Mouse (Mus musculus): ENCODE data around the gene Yjefn3. TPM values are rescaled to one million over a fixed set of nuclear protein-coding genes. Genes with fewer than 3 reads are reported as not detected.

The Yjefn3 gene
- polyA plus RNA-seq, 1 experiment from 2014 or later, result 10.0 TPM

- peaks cover 6% of the 10 kb centered on the region; the same call in 1 of the 2 replicates for H3K4me1 ChIP-seq (ENCODE audit: control insufficient read depth, insufficient read depth, low read length)
- H3K4me2 ChIP-seq (ENCODE audit: low read length), result no peak overlapping the region
- no peaks in the 10 kb centered on the region for H3K9me3 ChIP-seq (replicated peaks; ENCODE audit: control insufficient read depth, low read length)
- H3K27me3 ChIP-seq (replicated peaks; ENCODE audit: control insufficient read depth, insufficient read depth, low read length), result no peaks in the 10 kb centered on the region
- H3K27ac ChIP-seq (ENCODE audit: low read depth, low read length), result no peak overlapping the region
- no peak overlapping the region for H3K9ac ChIP-seq (ENCODE audit: low read length)
- peaks cover 67% of the 10 kb centered on the region for H3K36me3 ChIP-seq (ENCODE audit: control insufficient read depth, insufficient read depth, low read length)
- DNase-seq (ENCODE audit: low spot score), result peak; percentile 58
- no peak for ATAC-seq
- H3K4me3 ChIP-seq (ENCODE audit: low read depth, low read length), result no peak overlapping the region
- WGBS, result 32% methylated on average over 5 of the region's 5 CpGs
Measured at GRCm38 (mm10) chr8:69915748-69916147, 13.2 kb upstream of the Yjefn3 start.

- peaks cover 79% of the 10 kb centered on the region for H3K36me3 ChIP-seq (ENCODE audit: control insufficient read depth, insufficient read depth, low read length)
- ATAC-seq, result no peak
- H3K27ac ChIP-seq (ENCODE audit: low read depth, low read length), result no peak overlapping the region
- 90% methylated on average over 4 of the region's 4 CpGs for WGBS
- H3K4me3 ChIP-seq (ENCODE audit: low read depth, low read length), result no peak overlapping the region
- H3K4me2 ChIP-seq (ENCODE audit: low read length), result no peak overlapping the region
- H3K4me1 ChIP-seq (ENCODE audit: control insufficient read depth, insufficient read depth, low read length), result no peaks in the 10 kb centered on the region
- H3K27me3 ChIP-seq (replicated peaks; ENCODE audit: control insufficient read depth, insufficient read depth, low read length), result no peaks in the 10 kb centered on the region
- no peak for DNase-seq (ENCODE audit: low spot score)
- H3K9me3 ChIP-seq (replicated peaks; ENCODE audit: control insufficient read depth, low read length), result no peaks in the 10 kb centered on the region
- no peak overlapping the region for H3K9ac ChIP-seq (ENCODE audit: low read length)
Measured at GRCm38 (mm10) chr8:69914526-69914925, 12.0 kb upstream of the Yjefn3 start.

- 90% methylated on average over 12 of the region's 12 CpGs for WGBS
- Histone ChIP-seq H3K4me2 (ENCODE audit: low read length) (no peak overlapping the region), H3K36me3 (ENCODE audit: control insufficient read depth, insufficient read depth, low read length) (peaks cover 92% of the 10 kb centered on the region), H3K4me3 (ENCODE audit: low read depth, low read length) (no peak overlapping the region), H3K27ac (ENCODE audit: low read depth, low read length) (no peak overlapping the region), H3K27me3 (replicated peaks; ENCODE audit: control insufficient read depth, insufficient read depth, low read length) (no peaks in the 10 kb centered on the region), H3K9ac (ENCODE audit: low read length) (no peak overlapping the region), H3K9me3 (replicated peaks; ENCODE audit: control insufficient read depth, low read length) (no peaks in the 10 kb centered on the region), H3K4me1 (ENCODE audit: control insufficient read depth, insufficient read depth, low read length) (no peaks in the 10 kb centered on the region)
- no peak for DNase-seq (ENCODE audit: low spot score)
- no peak for ATAC-seq
Measured at GRCm38 (mm10) chr8:69912478-69913074, 10.1 kb upstream of the Yjefn3 start.

GRCm38 (mm10) chr8:69911917-69912316 is 9.4 kb upstream of the Yjefn3 start:
- H3K27ac ChIP-seq (ENCODE audit: low read depth, low read length), result no peak overlapping the region
- no peak overlapping the region for H3K4me2 ChIP-seq (ENCODE audit: low read length)
- no peak for ATAC-seq
- H3K4me3 ChIP-seq (ENCODE audit: low read depth, low read length), result no peak overlapping the region
- peaks cover 90% of the 10 kb centered on the region for H3K36me3 ChIP-seq (ENCODE audit: control insufficient read depth, insufficient read depth, low read length)
- H3K27me3 ChIP-seq (replicated peaks; ENCODE audit: control insufficient read depth, insufficient read depth, low read length), result no peaks in the 10 kb centered on the region
- H3K9me3 ChIP-seq (replicated peaks; ENCODE audit: control insufficient read depth, low read length), result no peaks in the 10 kb centered on the region
- no peaks in the 10 kb centered on the region for H3K4me1 ChIP-seq (ENCODE audit: control insufficient read depth, insufficient read depth, low read length)
- 95% methylated on average over 13 of the region's 13 CpGs for WGBS
- no peak for DNase-seq (ENCODE audit: low spot score)
- no peak overlapping the region for H3K9ac ChIP-seq (ENCODE audit: low read length)

- no peak for ATAC-seq
- no peaks in the 10 kb centered on the region for H3K9me3 ChIP-seq (replicated peaks; ENCODE audit: control insufficient read depth, low read length)
- no peak overlapping the region for H3K9ac ChIP-seq (ENCODE audit: low read length)
- H3K4me1 ChIP-seq (ENCODE audit: control insufficient read depth, insufficient read depth, low read length), result peaks cover 4% of the 10 kb centered on the region
- H3K36me3 ChIP-seq (ENCODE audit: control insufficient read depth, insufficient read depth, low read length), result peaks cover 45% of the 10 kb centered on the region
- no peak for DNase-seq (ENCODE audit: low spot score)
- no peaks in the 10 kb centered on the region for H3K27me3 ChIP-seq (replicated peaks; ENCODE audit: control insufficient read depth, insufficient read depth, low read length)
- no peak overlapping the region for H3K27ac ChIP-seq (ENCODE audit: low read depth, low read length)
- no peak overlapping the region for H3K4me3 ChIP-seq (ENCODE audit: low read depth, low read length)
- no peak overlapping the region for H3K4me2 ChIP-seq (ENCODE audit: low read length)
- 89% methylated on average over 2 of the region's 2 CpGs for WGBS
Measured at GRCm38 (mm10) chr8:69907106-69907505, 4.6 kb upstream of the Yjefn3 start.

- Histone ChIP-seq H3K9me3 (replicated peaks; ENCODE audit: control insufficient read depth, low read length) (no peaks in the 10 kb centered on the region), H3K4me3 (ENCODE audit: low read depth, low read length) (no peak overlapping the region), H3K9ac (ENCODE audit: low read length) (no peak overlapping the region), H3K27ac (ENCODE audit: low read depth, low read length) (no peak overlapping the region), H3K4me1 (ENCODE audit: control insufficient read depth, insufficient read depth, low read length) (peaks cover 8% of the 10 kb centered on the region), H3K4me2 (ENCODE audit: low read length) (no peak overlapping the region), H3K27me3 (replicated peaks; ENCODE audit: control insufficient read depth, insufficient read depth, low read length) (no peaks in the 10 kb centered on the region), H3K36me3 (ENCODE audit: control insufficient read depth, insufficient read depth, low read length) (peaks cover 37% of the 10 kb centered on the region)
- DNase-seq (ENCODE audit: low spot score) (no peak), ATAC-seq (no peak)
- 93% methylated on average over 2 of the region's 2 CpGs for WGBS
Measured at GRCm38 (mm10) chr8:69906260-69906659, 3.7 kb upstream of the Yjefn3 start.

- peaks cover 15% of the 10 kb centered on the region for H3K36me3 ChIP-seq (ENCODE audit: control insufficient read depth, insufficient read depth, low read length)
- ATAC-seq, result no peak
- no peak overlapping the region for H3K9ac ChIP-seq (ENCODE audit: low read length)
- peaks cover 16% of the 10 kb centered on the region for H3K4me1 ChIP-seq (ENCODE audit: control insufficient read depth, insufficient read depth, low read length)
- no peak overlapping the region for H3K27ac ChIP-seq (ENCODE audit: low read depth, low read length)
- H3K4me3 ChIP-seq (ENCODE audit: low read depth, low read length), result no peak overlapping the region
- WGBS, result 80% methylated on average over 8 of the region's 8 CpGs
- no peak for DNase-seq (ENCODE audit: low spot score)
- H3K4me2 ChIP-seq (ENCODE audit: low read length), result peak overlapping the region; percentile 96; the same call in 1 of the 2 replicates
- no peaks in the 10 kb centered on the region for H3K27me3 ChIP-seq (replicated peaks; ENCODE audit: control insufficient read depth, insufficient read depth, low read length)
- no peaks in the 10 kb centered on the region for H3K9me3 ChIP-seq (replicated peaks; ENCODE audit: control insufficient read depth, low read length)
Measured at GRCm38 (mm10) chr8:69904096-69904495, 1.6 kb upstream of the Yjefn3 start.

GRCm38 (mm10) chr8:69903063-69903542 is 591 bp upstream of the Yjefn3 start:
- WGBS, result under 1% methylated on average over 43 of the region's 45 CpGs
- H3K9ac ChIP-seq (ENCODE audit: low read length), result peak overlapping the region; percentile 64
- H3K4me2 ChIP-seq (ENCODE audit: low read length), result peak overlapping the region; percentile 96
- H3K27ac ChIP-seq (ENCODE audit: low read depth, low read length), result peak overlapping the region; percentile 85
- H3K4me3 ChIP-seq (ENCODE audit: low read depth, low read length), result peak overlapping the region; percentile 62
- peaks cover 16% of the 10 kb centered on the region for H3K4me1 ChIP-seq (ENCODE audit: control insufficient read depth, insufficient read depth, low read length)
- peaks cover 13% of the 10 kb centered on the region for H3K36me3 ChIP-seq (ENCODE audit: control insufficient read depth, insufficient read depth, low read length)
- ATAC-seq (peak; percentile 90), DNase-seq (ENCODE audit: low spot score) (peak; percentile 100)
- H3K9me3 ChIP-seq (replicated peaks; ENCODE audit: control insufficient read depth, low read length), result no peaks in the 10 kb centered on the region
- no peaks in the 10 kb centered on the region for H3K27me3 ChIP-seq (replicated peaks; ENCODE audit: control insufficient read depth, insufficient read depth, low read length)

- Histone ChIP-seq H3K9me3 (replicated peaks; ENCODE audit: control insufficient read depth, low read length) (no peaks in the 10 kb centered on the region), H3K4me3 (ENCODE audit: low read depth, low read length) (peak overlapping the region; percentile 62), H3K27me3 (replicated peaks; ENCODE audit: control insufficient read depth, insufficient read depth, low read length) (no peaks in the 10 kb centered on the region), H3K9ac (ENCODE audit: low read length) (peak overlapping the region; percentile 70), H3K4me2 (ENCODE audit: low read length) (peak overlapping the region; percentile 96), H3K36me3 (ENCODE audit: control insufficient read depth, insufficient read depth, low read length) (peaks cover 10% of the 10 kb centered on the region), H3K27ac (ENCODE audit: low read depth, low read length) (peak overlapping the region; percentile 70), H3K4me1 (ENCODE audit: control insufficient read depth, insufficient read depth, low read length) (peaks cover 16% of the 10 kb centered on the region)
- DNase-seq (ENCODE audit: low spot score), result peak; percentile 97
- WGBS, result 3% methylated on average over 41 of the region's 41 CpGs
- peak; percentile 69 for ATAC-seq
Measured at GRCm38 (mm10) chr8:69901484-69902162, 889 bp downstream of the Yjefn3 start.

Data from forebrain, embryonic 14.5 days (tissue).